ENCODE assay signal across 10 mouse cellular contexts in the genomic region with DNA sequence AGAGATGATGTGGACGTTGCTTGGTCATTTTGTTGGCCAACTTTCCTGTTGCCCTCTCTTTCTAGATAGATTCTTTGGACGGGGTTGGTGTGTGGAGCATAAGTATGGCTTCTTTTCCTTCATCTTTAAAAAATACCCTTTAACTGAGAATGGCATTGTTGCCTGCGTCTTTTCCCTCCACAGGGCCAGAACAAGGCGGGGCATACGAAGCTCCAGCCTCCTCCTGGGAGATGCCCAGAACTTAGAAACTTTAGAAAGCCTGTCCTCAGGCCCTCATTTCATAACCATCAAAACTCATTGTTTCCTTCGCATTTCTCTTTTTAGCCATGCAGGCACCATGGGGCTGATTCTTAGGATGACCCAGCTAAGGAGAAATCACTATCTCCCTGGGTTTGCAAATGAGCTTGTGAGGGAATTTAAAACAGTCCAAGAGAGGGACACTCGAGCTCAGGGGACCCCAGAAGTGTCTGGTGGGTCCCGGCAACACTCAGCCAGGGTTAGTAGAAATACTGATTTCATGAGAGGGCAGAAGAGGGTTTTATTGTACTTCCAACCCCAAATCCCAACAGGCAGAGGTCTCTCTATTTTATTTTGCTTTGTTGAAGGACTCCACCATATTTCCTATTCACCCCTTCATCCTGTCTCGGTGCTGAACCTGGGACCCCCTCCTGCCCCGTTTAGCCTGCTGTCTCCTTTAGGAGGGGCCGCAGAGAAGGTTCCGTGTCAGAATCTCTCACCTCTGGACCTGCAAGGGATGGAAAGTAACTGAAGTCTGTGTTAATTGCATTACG.
A peak's percentile ranks its signal among the peaks of the same experiment; 100 is the strongest.
DNase-seq lines count a peak whose midpoint lies in the region; ATAC-seq and TF ChIP-seq lines count a peak whose summit lies in the region.
"Had no signal": no experiment of that assay in that cellular context is flagged by ENCODE, and none has a peak within 500 bp of the region (broad histone marks: within the 10 kb centered on the region; RNA-seq: fewer than 3 reads in every experiment).

No protein-coding gene starts in this region.

- TF ChIP-seq CTCF in forebrain, postnatal 0 days (IDR thresholded peaks at IDR 0.05; ENCODE audit: low read depth), result no peak

- DNase-seq in heart, adult 18-20 months, result no peak
- peak; percentile 12 for DNase-seq in embryonic facial prominence, embryonic 10.5 days (ENCODE audit: low spot score)
- DNase-seq in forebrain, postnatal 0 days, result no peak
- DNase-seq in cerebellum, postnatal 25 days, result no peak
- DNase-seq in cerebellum, adult 9-11 months, result no peak
- DNase-seq: right cerebral cortex, postnatal 14 days had no signal

- peaks cover 5% of the 10 kb centered on the region for H3K9me3 ChIP-seq in heart, embryonic 14.5 days (ENCODE audit: control insufficient read depth, low read length)
- peaks cover 5% of the 10 kb centered on the region for H3K9me3 ChIP-seq in embryonic facial prominence, embryonic 10.5 days
- no peaks in the 10 kb centered on the region for H3K9me3 ChIP-seq in forebrain, postnatal 0 days (ENCODE audit: low read length)
- peaks cover 5% of the 10 kb centered on the region for H3K9me3 ChIP-seq in midbrain, embryonic 13.5 days

- H3K36me3 ChIP-seq in heart, embryonic 14.5 days (ENCODE audit: control insufficient read depth, insufficient read depth, low read length), result no peaks in the 10 kb centered on the region
- H3K36me3 ChIP-seq in embryonic facial prominence, embryonic 10.5 days (replicated peaks), result no peaks in the 10 kb centered on the region
- H3K36me3 ChIP-seq in forebrain, postnatal 0 days (ENCODE audit: insufficient read depth), result no peaks in the 10 kb centered on the region
- H3K36me3 ChIP-seq in midbrain, embryonic 13.5 days, result no peaks in the 10 kb centered on the region

- H3K4me1 ChIP-seq in heart, embryonic 14.5 days (ENCODE audit: control insufficient read depth in 2 of 2, insufficient read depth in 2 of 2, low read length in 2 of 2), result peaks cover 0 to 2% of the 10 kb centered on the region in 2 experiments; a peak in 1 of 4 replicates
- H3K4me1 ChIP-seq in embryonic facial prominence, embryonic 10.5 days, result peaks cover 36% of the 10 kb centered on the region
- 0 out of 2 replicates have a peak, but pooled peaks cover 11% of the 10 kb centered on the region for H3K4me1 ChIP-seq in forebrain, postnatal 0 days (ENCODE audit: insufficient read depth)
- H3K4me1 ChIP-seq in midbrain, embryonic 13.5 days (replicated peaks), result peaks cover 36% of the 10 kb centered on the region

- H3K4me3 ChIP-seq in heart, embryonic 14.5 days (ENCODE audit: control insufficient read depth in 1 of 2, insufficient read depth in 1 of 2, low read depth in 1 of 2, low read length in 2 of 2), result no peak overlapping the region
- H3K4me3 ChIP-seq in embryonic facial prominence, embryonic 10.5 days, result peak overlapping the region; percentile 42
- no peak overlapping the region for H3K4me3 ChIP-seq in forebrain, postnatal 0 days (ENCODE audit: low read depth, low read length)
- 0 out of 2 replicates have a peak overlapping the region, but pooled peaks have one; percentile 1 for H3K4me3 ChIP-seq in midbrain, embryonic 13.5 days (replicated peaks)

- no peak overlapping the region for H3K9ac ChIP-seq in heart, embryonic 14.5 days (ENCODE audit: low read length)
- H3K9ac ChIP-seq in forebrain, postnatal 0 days, result no peak overlapping the region
- no peak overlapping the region for H3K9ac ChIP-seq in midbrain, embryonic 13.5 days (replicated peaks)
- H3K9ac ChIP-seq: liver, embryonic 14.5 days had no signal

- 0 out of 2 replicates have a peak overlapping the region, but pooled peaks have one; percentile 2 for H3K4me2 ChIP-seq in heart, embryonic 14.5 days (ENCODE audit: low read length)
- peak overlapping the region; percentile 35 for H3K4me2 ChIP-seq in forebrain, postnatal 0 days (ENCODE audit: low read depth)
- H3K4me2 ChIP-seq in midbrain, embryonic 13.5 days (replicated peaks), result peak overlapping the region; percentile 41

- peaks cover 5% of the 10 kb centered on the region; the same call in 1 of the 2 replicates for H3K27me3 ChIP-seq in heart, embryonic 14.5 days (ENCODE audit: control insufficient read depth, insufficient read depth, low read length)
- peaks cover 51% of the 10 kb centered on the region for H3K27me3 ChIP-seq in embryonic facial prominence, embryonic 10.5 days (replicated peaks; ENCODE audit: low read depth, poor library complexity, severe bottlenecking)
- H3K27me3 ChIP-seq in forebrain, postnatal 0 days (ENCODE audit: insufficient read depth, low read length), result no peaks in the 10 kb centered on the region; the same call in 1 of the 2 replicates
- peaks cover 56% of the 10 kb centered on the region for H3K27me3 ChIP-seq in midbrain, embryonic 13.5 days

- no peak overlapping the region for H3K27ac ChIP-seq in heart, embryonic 14.5 days (replicated peaks in 1 of 2; ENCODE audit: control insufficient read depth in 1 of 2, insufficient read depth in 1 of 2, low read depth in 2 of 2, low read length in 2 of 2)
- H3K27ac ChIP-seq in embryonic facial prominence, embryonic 10.5 days (replicated peaks), result peak overlapping the region; percentile 45
- H3K27ac ChIP-seq in forebrain, postnatal 0 days (ENCODE audit: low read depth, low read length), result no peak overlapping the region
- H3K27ac ChIP-seq in midbrain, embryonic 13.5 days, result peak overlapping the region; percentile 35
- H3K27ac ChIP-seq: liver, embryonic 14.5 days had no signal

- ATAC-seq in heart, embryonic 14.5 days (ENCODE audit: insufficient number of reproducible peaks, insufficient read depth, low FRiP score, low read depth), result no peak
- ATAC-seq in forebrain, postnatal 0 days, result no peak
- ATAC-seq in midbrain, embryonic 13.5 days, result no peak
- no peak for ATAC-seq in frontal cortex, adult (ENCODE audit: low TSS enrichment)

- 53% methylated on average over 13 of the region's 13 CpGs for WGBS in heart, embryonic 14.5 days
- 19% methylated on average over 13 of the region's 13 CpGs for WGBS in embryonic facial prominence, embryonic 10.5 days
- WGBS in forebrain, postnatal 0 days, result 16% methylated on average over 13 of the region's 13 CpGs
- WGBS in midbrain, embryonic 13.5 days, result 4% methylated on average over 13 of the region's 13 CpGs

Comparison
In these comparisons a context has a peak if more than half of its experiments do, and no peak if none do; other contexts are left out.
1. H3K27ac ChIP-seq: peak in embryonic facial prominence, embryonic 10.5 days (single experiment) and midbrain, embryonic 13.5 days (single experiment); none in heart, embryonic 14.5 days (0 of 2) and forebrain, postnatal 0 days (single experiment).
2. H3K4me3 ChIP-seq: peak in embryonic facial prominence, embryonic 10.5 days (single experiment) and midbrain, embryonic 13.5 days (single experiment); none in heart, embryonic 14.5 days (0 of 2) and forebrain, postnatal 0 days (single experiment).
3. Peak in every context shown above with its lines, with median percentiles within 50 percentile points of each other: H3K4me2 ChIP-seq.